Mouse (Mus musculus) lung, embryonic 16.5 days (tissue): ENCODE results near the gene Abhd18. TPM values are rescaled to one million over a fixed set of nuclear protein-coding genes. Genes with fewer than 3 reads are reported as not detected.

Experiments
- ATAC-seq: fragments of 200-750 bp; cut with Nextera tagmentation; 2 replicates; pipeline ENCODE4 v1.8.0; 2017; ENCODE audit warnings: low read depth, mild to moderate bottlenecking, moderate library complexity
- H3K27ac ChIP-seq: fragments of 300-500 bp; sonication (generic); 2 replicates; pipeline ENCODE4 v1.5.1; 2014; ENCODE audit warnings: mild to moderate bottlenecking, control low read depth, low read length
- H3K27me3 ChIP-seq: fragments of 300-500 bp; sonication (generic); 2 replicates; pipeline ENCODE4 v1.6.1; 2014; ENCODE audit warnings: low read depth, low read length, mixed read lengths; ENCODE audit not compliant: control insufficient read depth, insufficient read depth
- H3K36me3 ChIP-seq: fragments of 300-500 bp; sonication (generic); 2 replicates; pipeline ENCODE4 v1.6.1; 2014; ENCODE audit warnings: low read length; ENCODE audit not compliant: control insufficient read depth, insufficient read depth
- H3K4me1 ChIP-seq: fragments of 300-500 bp; sonication (generic); replicated peaks from 2 replicates; pipeline ENCODE4 v1.6.1; 2014; ENCODE audit warnings: low read length, mixed read lengths; ENCODE audit not compliant: control insufficient read depth, insufficient read depth
- H3K4me2 ChIP-seq: fragments of 300-500 bp; sonication (generic); 2 replicates; pipeline ENCODE4 v1.6.1; 2014; ENCODE audit warnings: low read depth, low read length, control low read depth
- H3K4me3 ChIP-seq: fragments of 300-500 bp; sonication (generic); 2 replicates; pipeline ENCODE4 v1.5.1; 2014; ENCODE audit warnings: mild to moderate bottlenecking, low read length, control low read depth
- H3K9ac ChIP-seq: fragments of 300-500 bp; sonication (generic); 2 replicates; pipeline ENCODE4 v1.6.1; 2014; ENCODE audit warnings: low read length, control low read depth
- H3K9me3 ChIP-seq: fragments of 300-500 bp; sonication (generic); 2 replicates; pipeline ENCODE4 v1.6.1; 2016; ENCODE audit warnings: low read length; ENCODE audit not compliant: control insufficient read depth
- WGBS: fragments of 180-500 bp; shearing (Covaris S2); extraction: QIAGEN DNeasy Blood & Tissue Kit; methylation state at CpG from one replicate; pipeline ENCODE4 v1.1.7; 2014; 5-methylcytosine and 5-hydroxymethylcytosine counted together
- polyA plus RNA-seq: library from polyadenylated mRNA; unstranded; fragments of >200 nt; fragmentation: Nextera tagmentation; extraction: Ambion mirVana; gene quantifications from 2 replicates; pipeline ENCODE4 v1.2.1, GENCODE M21; 2015

Gene Abhd18
- polyA plus RNA-seq, 1 experiment from 2014 or later, result 8.6 TPM

DNA sequence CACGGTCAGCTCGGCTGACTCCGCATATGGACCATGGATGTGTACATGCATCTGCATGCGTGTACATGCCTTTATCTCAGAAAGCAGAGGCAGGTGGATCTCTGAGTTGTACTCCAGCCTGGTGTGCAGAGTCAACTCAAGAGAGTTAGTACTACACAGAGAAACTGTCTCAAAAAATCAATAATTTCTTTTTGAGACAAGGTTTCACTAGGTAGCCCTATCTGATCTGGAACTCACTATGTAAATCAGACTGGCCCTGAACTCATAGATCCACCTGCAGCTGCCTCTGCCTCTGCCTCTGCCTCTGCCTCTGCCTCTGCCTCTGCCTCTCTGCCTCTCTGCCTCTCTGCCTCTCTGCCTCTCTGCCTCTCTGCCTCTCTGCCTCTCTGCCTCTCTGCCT is 91.8 kb downstream of the Abhd18 start:
- no peak for ATAC-seq
- Histone ChIP-seq H3K4me3 (no peak overlapping the region), H3K4me2 (no peak overlapping the region), H3K9ac (no peak overlapping the region), H3K27ac (no peak overlapping the region), H3K9me3 (no peaks in the 10 kb centered on the region), H3K27me3 (no peaks in the 10 kb centered on the region), H3K36me3 (peaks cover 5% of the 10 kb centered on the region), H3K4me1 (no peaks in the 10 kb centered on the region)
- 89% methylated on average over 4 of the region's 4 CpGs for WGBS

- Histone ChIP-seq H3K27ac (no peak overlapping the region), H3K4me3 (no peak overlapping the region), H3K36me3 (peaks cover under 1% of the 10 kb centered on the region; the same call in 1 of the 2 replicates), H3K4me2 (no peak overlapping the region), H3K4me1 (no peaks in the 10 kb centered on the region), H3K9ac (no peak overlapping the region), H3K9me3 (no peaks in the 10 kb centered on the region), H3K27me3 (no peaks in the 10 kb centered on the region)
- no peak for ATAC-seq
These were observed 92.2 kb downstream of the Abhd18 start for GRCm38 (mm10) chr3:40939019-40939418.

DNA sequence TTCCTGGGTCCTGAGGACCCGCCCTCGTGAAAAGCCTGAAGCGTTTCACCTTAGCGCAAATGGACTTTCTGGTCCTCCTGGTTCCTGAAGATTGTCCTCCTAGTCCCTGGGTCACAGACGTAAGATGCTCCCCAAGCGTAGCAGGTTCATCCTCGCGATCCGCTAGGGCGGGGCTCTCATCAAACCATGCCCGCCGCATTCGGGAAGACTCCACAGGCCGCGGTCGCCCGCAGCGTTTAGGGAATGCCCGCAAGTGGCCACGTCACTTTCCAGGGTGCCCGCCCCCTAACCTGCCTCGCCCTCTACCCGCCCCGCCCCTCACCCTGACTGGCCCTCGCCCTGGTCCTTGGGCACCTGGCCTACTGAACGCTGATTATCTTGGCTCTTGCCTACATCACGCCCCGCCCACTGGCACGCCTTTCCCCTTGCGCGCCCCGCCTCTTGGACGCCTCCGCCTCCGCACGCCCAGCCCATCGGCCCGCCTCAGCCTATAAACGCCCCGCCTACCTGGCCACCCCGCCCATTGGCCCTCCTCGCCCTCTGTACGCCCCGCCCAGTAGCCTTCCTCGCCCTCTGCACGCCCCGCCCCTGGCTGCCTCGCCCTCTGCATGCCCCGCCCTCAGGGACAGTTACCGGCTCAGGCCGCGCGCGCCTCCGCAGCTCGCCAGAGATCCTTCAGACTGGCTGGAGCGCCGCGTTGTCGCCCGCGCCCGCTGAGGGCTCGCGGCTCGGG is 102.6 kb downstream of the Abhd18 start, which contains the start of gene Larp1b:
Gene Larp1b (plus strand): TSS at position 659 of the 733 bp plus-strand sequence.
- Histone ChIP-seq H3K9ac (peak within 1 kb of the TSS; percentile 75), H3K4me3 (peak within 1 kb of the TSS; percentile 79), H3K9me3 (no peaks in the 10 kb centered on the region), H3K27me3 (peaks cover 2% of the 10 kb centered on the region; the same call in 1 of the 2 replicates), H3K4me1 (peaks cover 5% of the 10 kb centered on the region; the same call in 1 of the 2 replicates), H3K4me2 (peak within 1 kb of the TSS; percentile 100), H3K27ac (peak within 1 kb of the TSS; percentile 87), H3K36me3 (no peaks in the 10 kb centered on the region)
- peak; percentile 96 for ATAC-seq
- WGBS, result under 1% methylated on average over 65 of the region's 66 CpGs

- ATAC-seq, result peak; percentile 30
- H3K27me3 ChIP-seq, result peaks cover 2% of the 10 kb centered on the region; the same call in 1 of the 2 replicates
- H3K9me3 ChIP-seq, result no peaks in the 10 kb centered on the region
- H3K4me1 ChIP-seq, result peaks cover 5% of the 10 kb centered on the region; the same call in 1 of the 2 replicates
- H3K9ac ChIP-seq, result peak overlapping the region; percentile 75
- peak overlapping the region; percentile 87 for H3K27ac ChIP-seq
- WGBS, result under 1% methylated on average over 86 of the region's 118 CpGs
- H3K4me2 ChIP-seq, result peak overlapping the region; percentile 100
- no peaks in the 10 kb centered on the region for H3K36me3 ChIP-seq
- peak overlapping the region; percentile 79 for H3K4me3 ChIP-seq
These were observed 103.3 kb downstream of the Abhd18 start for GRCm38 (mm10) chr3:40949903-40950600.

- peak overlapping the region; percentile 75 for H3K9ac ChIP-seq
- no peak for ATAC-seq
- H3K36me3 ChIP-seq, result no peaks in the 10 kb centered on the region
- H3K4me2 ChIP-seq, result peak overlapping the region; percentile 100
- peaks cover 2% of the 10 kb centered on the region; the same call in 1 of the 2 replicates for H3K27me3 ChIP-seq
- H3K27ac ChIP-seq, result peak overlapping the region; percentile 87
- H3K4me3 ChIP-seq, result peak overlapping the region; percentile 79
- H3K4me1 ChIP-seq, result peaks cover 5% of the 10 kb centered on the region; the same call in 1 of the 2 replicates
- under 1% methylated on average over 43 of the region's 43 CpGs for WGBS
- no peaks in the 10 kb centered on the region for H3K9me3 ChIP-seq
These were observed 103.9 kb downstream of the Abhd18 start for GRCm38 (mm10) chr3:40950601-40951201.

DNA sequence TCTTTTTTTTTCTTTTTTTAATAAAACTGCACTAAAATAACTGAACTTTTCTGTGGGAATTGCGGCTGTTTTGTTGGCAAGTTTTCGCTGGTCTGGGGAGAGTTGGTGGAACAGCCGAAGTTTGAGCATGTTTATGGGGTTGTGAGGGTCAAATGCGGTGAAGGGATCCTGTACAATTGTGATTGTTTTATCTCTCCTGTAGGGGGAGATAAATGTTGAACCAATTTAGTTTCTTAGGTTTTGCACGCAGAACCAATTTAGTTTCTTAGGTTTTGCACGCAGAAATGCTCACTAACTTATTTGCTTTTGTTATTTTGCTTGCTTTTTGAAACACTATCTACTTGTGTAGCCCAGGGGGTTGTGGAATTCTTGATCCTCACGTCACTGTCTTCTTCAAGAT is 104.6 kb downstream of the Abhd18 start:
- WGBS, result 10% methylated on average over 7 of the region's 7 CpGs
- H3K4me1 ChIP-seq, result peaks cover 5% of the 10 kb centered on the region; the same call in 1 of the 2 replicates
- no peak overlapping the region for H3K27ac ChIP-seq
- no peak for ATAC-seq
- H3K36me3 ChIP-seq, result no peaks in the 10 kb centered on the region
- H3K27me3 ChIP-seq, result peaks cover 2% of the 10 kb centered on the region; the same call in 1 of the 2 replicates
- peak overlapping the region; percentile 79 for H3K4me3 ChIP-seq
- H3K4me2 ChIP-seq, result peak overlapping the region; percentile 100
- H3K9me3 ChIP-seq, result no peaks in the 10 kb centered on the region
- H3K9ac ChIP-seq, result peak overlapping the region; percentile 75; the same call in 1 of the 2 replicates

GRCm38 (mm10) chr3:40952606-40953005 is 105.8 kb downstream of the Abhd18 start:
- Histone ChIP-seq H3K4me3 (no peak overlapping the region), H3K9me3 (no peaks in the 10 kb centered on the region), H3K27me3 (peaks cover 2% of the 10 kb centered on the region; the same call in 1 of the 2 replicates), H3K4me2 (no peak overlapping the region), H3K27ac (no peak overlapping the region), H3K9ac (no peak overlapping the region), H3K4me1 (peaks cover 5% of the 10 kb centered on the region; the same call in 1 of the 2 replicates), H3K36me3 (no peaks in the 10 kb centered on the region)
- ATAC-seq, result no peak

- H3K36me3 ChIP-seq, result no peaks in the 10 kb centered on the region
- 60% methylated on average over 1 of the region's 1 CpGs for WGBS
These were observed 108.0 kb downstream of the Abhd18 start for GRCm38 (mm10) chr3:40954792-40955191.

DNA sequence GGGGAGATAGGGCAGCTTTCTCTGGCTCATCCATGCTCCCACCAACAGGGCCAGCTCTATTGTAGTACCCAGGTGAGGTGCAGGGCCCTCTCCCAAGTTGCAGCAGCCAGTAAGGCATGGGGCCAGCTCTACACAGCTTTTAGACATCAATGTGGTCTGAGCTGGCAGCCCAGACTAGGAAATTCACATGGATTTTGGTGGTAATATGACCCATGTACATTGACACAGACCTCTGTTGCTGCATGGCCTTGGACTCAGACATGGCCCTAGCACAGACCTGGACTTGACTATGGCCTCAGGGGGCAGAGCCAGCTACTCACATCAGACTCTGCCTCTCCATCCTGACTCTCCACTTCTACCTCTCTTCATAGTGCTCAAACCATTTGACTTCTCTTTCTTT is 112.1 kb downstream of the Abhd18 start:
- no peak overlapping the region for H3K27ac ChIP-seq
- H3K9ac ChIP-seq, result no peak overlapping the region
- H3K9me3 ChIP-seq, result no peaks in the 10 kb centered on the region
- no peaks in the 10 kb centered on the region for H3K36me3 ChIP-seq
- no peak overlapping the region for H3K4me2 ChIP-seq
- no peaks in the 10 kb centered on the region for H3K4me1 ChIP-seq
- no peaks in the 10 kb centered on the region for H3K27me3 ChIP-seq
- no peak for ATAC-seq
- H3K4me3 ChIP-seq, result no peak overlapping the region

More at GRCm38 (mm10) chr3:40954792-40955191, 108.0 kb downstream of the Abhd18 start:
- Histone ChIP-seq H3K9ac (no peak overlapping the region), H3K4me2 (no peak overlapping the region), H3K4me1 (peaks cover 5% of the 10 kb centered on the region; the same call in 1 of the 2 replicates), H3K27ac (no peak overlapping the region), H3K9me3 (no peaks in the 10 kb centered on the region), H3K27me3 (no peaks in the 10 kb centered on the region; the same call in 1 of the 2 replicates), H3K4me3 (no peak overlapping the region)
- ATAC-seq, result no peak
